Mouse (Mus musculus) kidney, postnatal 36 days (tissue): ENCODE results near the gene Cyp11a1.

Source experiments
- DNase-seq, 2 experiments: peaks; one replicate each; pipeline ENCODE4 v3.0.0; 2021 to 2022; ENCODE audit warnings: mixed read lengths in 2 of 2

The Cyp11a1 gene

GRCm38 (mm10) chr9:58009015-58009362 is 2.8 kb downstream of the Cyp11a1 start:
- no peak for DNase-seq

GRCm38 (mm10) chr9:58009588-58009987 is 3.4 kb downstream of the Cyp11a1 start:
- DNase-seq: no peak

- DNase-seq: peak in 1 of 2 experiments; percentile 12
Observed at GRCm38 (mm10) chr9:58011027-58011426, 4.8 kb downstream of the Cyp11a1 start.

GRCm38 (mm10) chr9:58011552-58011951 is 5.3 kb downstream of the Cyp11a1 start:
- no peak for DNase-seq

- DNase-seq: no peak
Observed at GRCm38 (mm10) chr9:58012486-58012885, 6.3 kb downstream of the Cyp11a1 start.

- no peak for DNase-seq
Observed at GRCm38 (mm10) chr9:58012935-58013334, 6.7 kb downstream of the Cyp11a1 start.

GRCm38 (mm10) chr9:58014393-58015160 is 8.4 kb downstream of the Cyp11a1 start:
- DNase-seq: no peak

GRCm38 (mm10) chr9:58015856-58016255 is 9.6 kb downstream of the Cyp11a1 start:
- DNase-seq: no peak

- DNase-seq: no peak
Observed at GRCm38 (mm10) chr9:58016962-58017361, 10.8 kb downstream of the Cyp11a1 start.

GRCm38 (mm10) chr9:58018385-58018784 is 12.2 kb downstream of the Cyp11a1 start:
- DNase-seq: no peak

- DNase-seq: no peak
Observed at GRCm38 (mm10) chr9:58025995-58026394, 19.8 kb downstream of the Cyp11a1 start.

GRCm38 (mm10) chr9:58027426-58028180 is 21.4 kb downstream of the Cyp11a1 start:
- DNase-seq: no peak

- DNase-seq: no peak
Observed at GRCm38 (mm10) chr9:58028841-58029240, 22.6 kb downstream of the Cyp11a1 start.

- DNase-seq: no peak
Observed at GRCm38 (mm10) chr9:58029635-58030034, 23.4 kb downstream of the Cyp11a1 start.

GRCm38 (mm10) chr9:58031895-58032294 is 25.7 kb downstream of the Cyp11a1 start:
- DNase-seq: peak in 1 of 2 experiments; percentile 44

GRCm38 (mm10) chr9:58035519-58035918 is 29.3 kb downstream of the Cyp11a1 start:
- DNase-seq: no peak

GRCm38 (mm10) chr9:58035951-58036698 is 29.9 kb downstream of the Cyp11a1 start:
- DNase-seq: no peak

GRCm38 (mm10) chr9:58036961-58037360 is 30.8 kb downstream of the Cyp11a1 start:
- DNase-seq: no peak

- DNase-seq: peak; percentile 78 to 89
Observed at GRCm38 (mm10) chr9:58038500-58039168, 32.4 kb downstream of the Cyp11a1 start.

- DNase-seq: no peak
Observed at GRCm38 (mm10) chr9:58040977-58041376, 34.8 kb downstream of the Cyp11a1 start.

- DNase-seq: peak; percentile 29 to 34
Observed at GRCm38 (mm10) chr9:58042391-58042790, 36.2 kb downstream of the Cyp11a1 start.

- no peak for DNase-seq
Observed at GRCm38 (mm10) chr9:58043496-58044017, 37.3 kb downstream of the Cyp11a1 start.

GRCm38 (mm10) chr9:58044828-58045227 is 38.6 kb downstream of the Cyp11a1 start:
- DNase-seq: no peak
